8 mouse cellular contexts compared by ENCODE assay signal in genomic region chr4:138453753-138454570, GRCm38 (mm10). TPM values are rescaled to one million over a fixed set of nuclear protein-coding genes. Genes with fewer than 3 reads are reported as not detected.
DNase-seq lines count a peak whose midpoint lies in the region; ATAC-seq and TF ChIP-seq lines count a peak whose summit lies in the region.

TSS of gene Camk2n1 (plus strand) at chr4:138454314.

- peak within 1 kb of the TSS; percentile 78 for H3K4me3 ChIP-seq in hindbrain, postnatal 0 days (ENCODE audit: low read length)

- H3K27ac ChIP-seq in hindbrain, postnatal 0 days = peak within 1 kb of the TSS; percentile 95

- H3K9ac ChIP-seq in hindbrain, postnatal 0 days (replicated peaks; ENCODE audit: low read length) = peak within 1 kb of the TSS; percentile 91

- H3K4me1 ChIP-seq in hindbrain, postnatal 0 days (ENCODE audit: insufficient read depth, low read length) = peaks cover 19% of the 10 kb centered on the region

- peak within 1 kb of the TSS; percentile 90 for H3K4me2 ChIP-seq in hindbrain, postnatal 0 days (ENCODE audit: low read depth, low read length)

- no peaks in the 10 kb centered on the region for H3K9me3 ChIP-seq in hindbrain, postnatal 0 days (ENCODE audit: low read length)

- under 1% methylated on average over 53 of the region's 64 CpGs for whole genome bisulfite sequencing in hindbrain, postnatal 0 days

- DNase-seq in gastrocnemius, adult 8-10 months (ENCODE audit: low spot score in 2 of 2) = peak; percentile 60 to 71
- peak; percentile 85 for DNase-seq in hindbrain, postnatal 0 days (ENCODE audit: low spot score)
- peak; percentile 84 to 90 for DNase-seq in left cerebral cortex, adult 18-20 months (ENCODE audit: low spot score in 2 of 2)
- peak; percentile 87 for DNase-seq in lung, postnatal 14 days
- DNase-seq in retina, adult 2 months (ENCODE audit: low read depth, low spot score) = peak; percentile 77
- DNase-seq in urinary bladder, postnatal 14 days (ENCODE audit: low spot score) = peak; percentile 82

- no peaks in the 10 kb centered on the region for H3K27me3 ChIP-seq in hindbrain, postnatal 0 days (ENCODE audit: insufficient read depth, low read length)

- no peaks in the 10 kb centered on the region for H3K36me3 ChIP-seq in hindbrain, postnatal 0 days (ENCODE audit: insufficient read depth, low read length)

- no peak for TF ChIP-seq CTCF in hindbrain, postnatal 0 days (IDR thresholded peaks at IDR 0.05; ENCODE audit: low read depth)

- ATAC-seq in activated CD4-positive, CD25-positive, alpha-beta regulatory T cell, adult 4 months = peak; percentile 12
- ATAC-seq in common myeloid progenitor, adult 5-6 weeks (replicated peaks; ENCODE audit: low read depth, poor library complexity, severe bottlenecking) = 0 out of 2 replicates have a peak, but pooled peaks have one; percentile 19
- peak; percentile 84 for ATAC-seq in hindbrain, postnatal 0 days

RNA-seq across cellular contexts. Expression of gene Camk2n1, which starts in this region (rescaled TPM):
- under 1 TPM; 0.38 to 0.80 TPM for polyA plus RNA-seq in activated CD4-positive, CD25-positive, alpha-beta regulatory T cell, adult 4 months (2017; shearing (Covaris generic))
- 0.10 TPM in 1 of 2 replicates, not detected in the other for total RNA-seq in common myeloid progenitor, adult 5-6 weeks (2017)
- total RNA-seq in gastrocnemius, adult 8-10 months (2022) = 1 to 10 TPM; 3.8 to 6.1 (median 5.3) TPM
- 34.9 and 37.5 TPM in 2 replicates for total RNA-seq in hindbrain, postnatal 0 days (2014; rRNA removed)
- 29.5 and 33.5 TPM in 2 replicates for polyA plus RNA-seq in hindbrain, postnatal 0 days (2015; fragmentation: Nextera tagmentation; extraction: Ambion mirVana)
- 1,000 to 10,000 TPM; 1,197 to 1,322 TPM for total RNA-seq in left cerebral cortex, adult 18-20 months (2021)

Comparison
In these comparisons a context has a peak if more than half of its experiments do, and no peak if none do; other contexts are left out.
1. Peak in every context shown above with its lines: DNase-seq, ATAC-seq, H3K4me3 ChIP-seq and H3K27ac ChIP-seq.
2. RNA of gene Camk2n1 (total RNA-seq): 1,197 to 1,322 TPM in left cerebral cortex, adult 18-20 months; 34.9 to 37.5 TPM in hindbrain, postnatal 0 days, 3.8 to 6.1 TPM in gastrocnemius, adult 8-10 months and 0.10 TPM in common myeloid progenitor, adult 5-6 weeks; every median in the first group is over 10 times any median in the second.
3. RNA of gene Camk2n1 (polyA plus RNA-seq): 29.5 to 33.5 TPM in hindbrain, postnatal 0 days; 0.38 to 0.80 TPM in activated CD4-positive, CD25-positive, alpha-beta regulatory T cell, adult 4 months; every median in the first group is over 10 times any median in the second.
4. Peak in ATAC-seq in activated CD4-positive, CD25-positive, alpha-beta regulatory T cell, adult 4 months; RNA of the gene not detected or under 1 TPM.
5. Peak in ATAC-seq in common myeloid progenitor, adult 5-6 weeks; RNA of the gene not detected or under 1 TPM.
6. ATAC-seq: peak in every context shown above with its lines; median percentile 84 in hindbrain, postnatal 0 days; 19 in common myeloid progenitor, adult 5-6 weeks; 12 in activated CD4-positive, CD25-positive, alpha-beta regulatory T cell, adult 4 months.